Mouse (Mus musculus): Measurements from ENCODE around the gene Tmem160. TPM values are rescaled to one million over a fixed set of nuclear protein-coding genes. Genes with fewer than 3 reads are reported as not detected.
A peak's percentile ranks its signal among the peaks of the same experiment; 100 is the strongest.

Gene Tmem160
- polyA plus RNA-seq, 2 experiments, result 21.5 to 36.9 TPM

DNA sequence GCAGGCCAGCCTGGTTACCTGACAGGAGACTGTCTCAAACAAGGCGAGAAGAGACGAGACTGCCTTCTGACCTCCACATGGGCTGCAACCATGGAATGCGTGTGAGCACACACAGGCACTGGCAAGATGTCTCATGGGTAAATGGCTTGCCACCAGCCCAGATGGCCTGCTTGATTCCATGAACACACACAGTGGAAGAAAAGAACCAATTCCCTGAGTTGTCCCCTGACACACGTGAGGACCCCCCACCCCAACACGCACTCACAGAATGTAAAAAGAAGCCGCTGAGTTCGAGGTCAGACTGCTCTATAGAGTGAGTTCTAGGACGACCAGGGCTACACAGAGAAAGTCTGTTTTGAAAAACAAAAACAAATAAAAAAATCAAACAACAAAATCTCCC lies 25.0 kb downstream of the Tmem160 start, which contains the start of gene Npas1:
Gene Npas1, minus strand, starts transcription at position 101 of the 400 bp plus-strand sequence.
- no peaks in the 10 kb centered on the region for H3K9me3 ChIP-seq (ENCODE audit: control insufficient read depth, low read length)
- no peak within 1 kb of the TSS for H3K4me3 ChIP-seq (ENCODE audit: insufficient read depth in 1 of 2, low read depth in 2 of 2, low read length in 2 of 2)
- ATAC-seq (ENCODE audit: insufficient read depth) (no peak), DNase-seq (ENCODE audit: low read depth in 3 of 3, low spot score in 3 of 3) (no peak)
- no peak within 1 kb of the TSS for H3K27ac ChIP-seq
- WGBS (ENCODE audit: insufficient replicate concordance), result 68% methylated on average over 8 of the region's 8 CpGs
- H3K4me2 ChIP-seq (ENCODE audit: low read depth), result peak within 1 kb of the TSS; percentile 27
- H3K27me3 ChIP-seq (ENCODE audit: control insufficient read depth, insufficient read depth, low read length), result peaks cover 49% of the 10 kb centered on the region
- no peak for TF ChIP-seq EP300 (IDR thresholded peaks at IDR 0.05; ENCODE audit: low read depth)
- TF ChIP-seq CTCF (IDR thresholded peaks at IDR 0.05; ENCODE audit: low read depth), result no peak
- no peaks in the 10 kb centered on the region for H3K4me1 ChIP-seq (replicated peaks; ENCODE audit: control insufficient read depth in 2 of 2, insufficient read depth in 2 of 2, low read length in 1 of 2)
- H3K9ac ChIP-seq (replicated peaks), result no peak within 1 kb of the TSS
- H3K36me3 ChIP-seq (replicated peaks; ENCODE audit: control insufficient read depth, insufficient read depth, low read depth), result no peaks in the 10 kb centered on the region

- H3K4me1 ChIP-seq (replicated peaks; ENCODE audit: control insufficient read depth in 2 of 2, insufficient read depth in 2 of 2, low read length in 1 of 2), result no peaks in the 10 kb centered on the region
- no peak for ATAC-seq (ENCODE audit: insufficient read depth)
- H3K27me3 ChIP-seq (ENCODE audit: control insufficient read depth, insufficient read depth, low read length), result no peaks in the 10 kb centered on the region
- no peak overlapping the region for H3K9ac ChIP-seq (replicated peaks)
- H3K4me2 ChIP-seq (ENCODE audit: low read depth), result no peak overlapping the region
- no peak for DNase-seq (ENCODE audit: low read depth in 3 of 3, low spot score in 3 of 3)
- no peaks in the 10 kb centered on the region for H3K36me3 ChIP-seq (replicated peaks; ENCODE audit: control insufficient read depth, insufficient read depth, low read depth)
- H3K27ac ChIP-seq, result no peak overlapping the region
- H3K9me3 ChIP-seq (ENCODE audit: control insufficient read depth, low read length), result no peaks in the 10 kb centered on the region
- H3K4me3 ChIP-seq (ENCODE audit: insufficient read depth in 1 of 2, low read depth in 2 of 2, low read length in 2 of 2), result no peak overlapping the region
- TF ChIP-seq CTCF (IDR thresholded peaks at IDR 0.05; ENCODE audit: low read depth), result no peak
- no peak for TF ChIP-seq EP300 (IDR thresholded peaks at IDR 0.05; ENCODE audit: low read depth)
Measured at GRCm38 (mm10) chr7:16488816-16489215, 36.2 kb downstream of the Tmem160 start.

- Histone ChIP-seq H3K9me3 (ENCODE audit: control insufficient read depth, low read length) (no peaks in the 10 kb centered on the region), H3K4me1 (replicated peaks; ENCODE audit: control insufficient read depth in 2 of 2, insufficient read depth in 2 of 2, low read length in 1 of 2) (no peaks in the 10 kb centered on the region), H3K4me2 (ENCODE audit: low read depth) (no peak overlapping the region), H3K36me3 (replicated peaks; ENCODE audit: control insufficient read depth, insufficient read depth, low read depth) (no peaks in the 10 kb centered on the region), H3K4me3 (ENCODE audit: insufficient read depth in 1 of 2, low read depth in 2 of 2, low read length in 2 of 2) (no peak overlapping the region), H3K27me3 (ENCODE audit: control insufficient read depth, insufficient read depth, low read length) (no peaks in the 10 kb centered on the region), H3K9ac (replicated peaks) (no peak overlapping the region), H3K27ac (no peak overlapping the region)
- no peak for ATAC-seq (ENCODE audit: insufficient read depth)
- no peak for DNase-seq (ENCODE audit: low read depth in 3 of 3, low spot score in 3 of 3)
- WGBS (ENCODE audit: insufficient replicate concordance), result 75% methylated on average over 9 of the region's 9 CpGs
- TF ChIP-seq EP300 (IDR thresholded peaks at IDR 0.05; ENCODE audit: low read depth) (no peak), CTCF (IDR thresholded peaks at IDR 0.05; ENCODE audit: low read depth) (no peak)
Measured at GRCm38 (mm10) chr7:16489948-16490347, 37.4 kb downstream of the Tmem160 start.

- no peak for ATAC-seq (ENCODE audit: insufficient read depth)
- H3K36me3 ChIP-seq (replicated peaks; ENCODE audit: control insufficient read depth, insufficient read depth, low read depth), result no peaks in the 10 kb centered on the region
- H3K4me2 ChIP-seq (ENCODE audit: low read depth), result no peak overlapping the region
- peak in 2 of 3 experiments; percentile 34 to 35 for DNase-seq (ENCODE audit: low read depth in 3 of 3, low spot score in 3 of 3)
- H3K27ac ChIP-seq, result no peak overlapping the region
- H3K4me1 ChIP-seq (replicated peaks; ENCODE audit: control insufficient read depth in 2 of 2, insufficient read depth in 2 of 2, low read length in 1 of 2), result no peaks in the 10 kb centered on the region
- H3K9ac ChIP-seq (replicated peaks), result no peak overlapping the region
- no peaks in the 10 kb centered on the region for H3K9me3 ChIP-seq (ENCODE audit: control insufficient read depth, low read length)
- no peaks in the 10 kb centered on the region for H3K27me3 ChIP-seq (ENCODE audit: control insufficient read depth, insufficient read depth, low read length)
- no peak overlapping the region for H3K4me3 ChIP-seq (ENCODE audit: insufficient read depth in 1 of 2, low read depth in 2 of 2, low read length in 2 of 2)
- WGBS (ENCODE audit: insufficient replicate concordance), result 30% methylated on average over 3 of the region's 3 CpGs
- TF ChIP-seq CTCF (IDR thresholded peaks at IDR 0.05; ENCODE audit: low read depth) (peak; percentile 98), EP300 (IDR thresholded peaks at IDR 0.05; ENCODE audit: low read depth) (no peak)
Measured at GRCm38 (mm10) chr7:16491759-16492158, 39.2 kb downstream of the Tmem160 start.

GRCm38 (mm10) chr7:16492211-16492610 lies 39.6 kb downstream of the Tmem160 start:
- Histone ChIP-seq H3K9ac (replicated peaks) (no peak overlapping the region), H3K9me3 (ENCODE audit: control insufficient read depth, low read length) (no peaks in the 10 kb centered on the region), H3K27me3 (ENCODE audit: control insufficient read depth, insufficient read depth, low read length) (no peaks in the 10 kb centered on the region), H3K4me3 (ENCODE audit: insufficient read depth in 1 of 2, low read depth in 2 of 2, low read length in 2 of 2) (no peak overlapping the region), H3K4me1 (replicated peaks; ENCODE audit: control insufficient read depth in 2 of 2, insufficient read depth in 2 of 2, low read length in 1 of 2) (no peaks in the 10 kb centered on the region), H3K4me2 (ENCODE audit: low read depth) (no peak overlapping the region), H3K36me3 (replicated peaks; ENCODE audit: control insufficient read depth, insufficient read depth, low read depth) (no peaks in the 10 kb centered on the region), H3K27ac (no peak overlapping the region)
- no peak for ATAC-seq (ENCODE audit: insufficient read depth)
- 49% methylated on average over 3 of the region's 3 CpGs for WGBS (ENCODE audit: insufficient replicate concordance)
- TF ChIP-seq EP300 (IDR thresholded peaks at IDR 0.05; ENCODE audit: low read depth), result no peak
- TF ChIP-seq CTCF (IDR thresholded peaks at IDR 0.05; ENCODE audit: low read depth), result no peak
- DNase-seq (ENCODE audit: low read depth in 3 of 3, low spot score in 3 of 3), result no peak
